Mouse (Mus musculus): ENCODE data around the gene Capn8. TPM values are rescaled to one million over a fixed set of nuclear protein-coding genes. Genes with fewer than 3 reads are reported as not detected.

The Capn8 gene
- polyA plus RNA-seq, 1 experiment from 2014 or later, result 1.1 TPM

DNA sequence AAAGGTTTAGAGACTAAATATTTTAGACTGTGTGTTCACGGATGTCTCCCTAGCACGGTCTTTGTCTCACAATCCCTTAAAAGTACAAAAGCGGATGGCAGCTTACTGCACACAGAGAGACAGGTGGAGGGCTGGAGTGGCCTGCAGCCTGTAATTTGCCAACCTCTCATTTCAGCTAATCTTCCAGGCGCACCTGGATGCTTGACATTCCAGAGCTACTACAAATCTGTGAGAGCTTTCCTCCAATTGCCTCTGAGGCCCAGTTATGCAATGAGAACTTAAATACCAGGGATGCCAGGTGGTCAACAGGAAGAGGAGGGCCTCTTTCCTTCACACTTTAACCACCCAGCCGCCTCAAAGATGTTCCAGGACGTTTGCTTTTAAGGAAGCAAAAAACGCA, 114.8 kb downstream of the Capn8 start:
- Histone ChIP-seq H3K27me3 (ENCODE audit: control insufficient read depth, insufficient read depth, low read length) (no peaks in the 10 kb centered on the region), H3K4me3 (ENCODE audit: low read depth, low read length) (no peak overlapping the region), H3K4me2 (replicated peaks; ENCODE audit: low read depth, low read length) (no peak overlapping the region), H3K4me1 (ENCODE audit: control insufficient read depth, insufficient read depth, low read length) (peaks cover 5% of the 10 kb centered on the region; the same call in 1 of the 2 replicates), H3K9me3 (ENCODE audit: control insufficient read depth, low read depth, low read length) (no peaks in the 10 kb centered on the region), H3K36me3 (ENCODE audit: control insufficient read depth, insufficient read depth, low read length) (no peaks in the 10 kb centered on the region), H3K9ac (replicated peaks; ENCODE audit: low read depth, low read length) (no peak overlapping the region), H3K27ac (ENCODE audit: low read length) (no peak overlapping the region)
- 34% methylated on average over 7 of the region's 7 CpGs for WGBS
- no peak for ATAC-seq (ENCODE audit: insufficient number of reproducible peaks, insufficient read depth, low FRiP score, low read depth)

Other genes starting within 250 kb of the Capn8 start
- 23.1 and 24.2 TPM in 2 replicates for gene Fbxo28, start 223.4 kb upstream of the Capn8 start, polyA plus RNA-seq (2014; fragmentation: Nextera tagmentation; extraction: Ambion mirVana)
- 25.9 and 27.3 TPM in 2 replicates for gene Trp53bp2, start 155.8 kb upstream of the Capn8 start, polyA plus RNA-seq (2014; fragmentation: Nextera tagmentation; extraction: Ambion mirVana)
- gene Capn2, start 47.4 kb upstream of the Capn8 start, polyA plus RNA-seq (2014; fragmentation: Nextera tagmentation; extraction: Ambion mirVana), result 89.2 and 96.4 TPM in 2 replicates
- not detected in 2 replicates for gene Ccdc185, start 184.2 kb downstream of the Capn8 start, polyA plus RNA-seq (2014; fragmentation: Nextera tagmentation; extraction: Ambion mirVana)
- gene Susd4, start 198.9 kb downstream of the Capn8 start, polyA plus RNA-seq (2014; fragmentation: Nextera tagmentation; extraction: Ambion mirVana), result 18.9 and 19.5 TPM in 2 replicates